Comparison of ENCODE assay signal across 1 mouse cellular context in genomic region chr11:96075177-96075508, GRCm38 (mm10).
TF ChIP-seq lines count a peak whose summit lies in the region.

No protein-coding gene starts in this region.

TF ChIP-seq in ES-E14, 5 proteins besides CTCF, POLR2A, EP300 and RAD21:
- no peak for TF ChIP-seq ZC3H11A (IDR thresholded peaks at IDR 0.05; ENCODE audit: borderline replicate concordance, low read depth, low read length)
- no peak for TF ChIP-seq MAFK (IDR thresholded peaks at IDR 0.05; ENCODE audit: insufficient read depth, low read depth, low read length)
- TF ChIP-seq ZNF384 (IDR thresholded peaks at IDR 0.05; ENCODE audit: low read depth, low read length), result no peak
- TF ChIP-seq CHD2 (IDR thresholded peaks at IDR 0.05; ENCODE audit: low read depth, low read length), result no peak
- TF ChIP-seq HCFC1 (IDR thresholded peaks at IDR 0.05; ENCODE audit: borderline replicate concordance, insufficient read depth, low read length), result no peak
TF ChIP-seq in ES-E14: peak in this region for 0.
